Mouse (Mus musculus) liver, embryonic 11.5 days (tissue): ENCODE measurements around the gene Trib2. TPM values are rescaled to one million over a fixed set of nuclear protein-coding genes. Genes with fewer than 3 reads are reported as not detected.

Source experiments
- ATAC-seq: fragments of 200-750 bp; cut with Nextera tagmentation; replicated peaks from 2 replicates; pipeline ENCODE4 v1.8.0; 2017; ENCODE audit warnings: moderate number of reproducible peaks, mild to moderate bottlenecking, moderate TSS enrichment, moderate library complexity; ENCODE audit not compliant: low FRiP score
- DNase-seq: peaks from one replicate; pipeline ENCODE4 v3.0.0-alpha.2; 2017; ENCODE audit warnings: low spot score
- H3K27ac ChIP-seq: fragments of 300-500 bp; sonication (generic); 2 replicates; pipeline ENCODE4 v1.5.1; 2014; ENCODE audit warnings: mild to moderate bottlenecking, low read depth, low read length, control low read depth
- H3K27me3 ChIP-seq: fragments of 300-500 bp; sonication (generic); replicated peaks from 2 replicates; pipeline ENCODE4 v1.6.1; 2014; ENCODE audit warnings: low read length, mixed read lengths; ENCODE audit not compliant: control insufficient read depth, insufficient read depth
- H3K36me3 ChIP-seq: fragments of 300-500 bp; sonication (generic); 2 replicates; pipeline ENCODE4 v1.6.1; 2014; ENCODE audit warnings: mild to moderate bottlenecking, low read length, moderate library complexity, mixed read lengths; ENCODE audit not compliant: control insufficient read depth, insufficient read depth
- H3K4me1 ChIP-seq: fragments of 300-500 bp; sonication (generic); replicated peaks from 2 replicates; pipeline ENCODE4 v1.6.1; 2014; ENCODE audit warnings: low read length, mixed read lengths; ENCODE audit not compliant: control insufficient read depth, insufficient read depth
- H3K4me2 ChIP-seq: fragments of 300-500 bp; sonication (generic); 2 replicates; pipeline ENCODE4 v1.6.1; 2014; ENCODE audit warnings: mild to moderate bottlenecking, control low read depth, moderate library complexity
- H3K4me3 ChIP-seq: fragments of 300-500 bp; sonication (generic); 2 replicates; pipeline ENCODE4 v1.5.1; 2014; ENCODE audit warnings: low read depth, low read length, control low read depth
- H3K9ac ChIP-seq: fragments of 300-500 bp; sonication (generic); 2 replicates; pipeline ENCODE4 v1.6.1; 2014; ENCODE audit warnings: low read depth, low read length, control low read depth
- H3K9me3 ChIP-seq: fragments of 300-500 bp; sonication (generic); 2 replicates; pipeline ENCODE4 v1.6.1; 2016; ENCODE audit warnings: low read length, inconsistent platforms, mixed read lengths; ENCODE audit not compliant: control insufficient read depth
- WGBS: fragments of 180-500 bp; shearing (Covaris S2); extraction: QIAGEN DNeasy Blood & Tissue Kit; methylation state at CpG from one replicate; pipeline ENCODE4 v1.1.7; 2014; 5-methylcytosine and 5-hydroxymethylcytosine counted together
- polyA plus RNA-seq: library from polyadenylated mRNA; unstranded; fragments of >200 nt; fragmentation: Nextera tagmentation; extraction: Ambion mirVana; gene quantifications from 2 replicates; pipeline ENCODE4 v1.2.1, GENCODE M21; 2014

Gene Trib2
- polyA plus RNA-seq, 1 experiment from 2014 or later = 6.4 TPM

DNA sequence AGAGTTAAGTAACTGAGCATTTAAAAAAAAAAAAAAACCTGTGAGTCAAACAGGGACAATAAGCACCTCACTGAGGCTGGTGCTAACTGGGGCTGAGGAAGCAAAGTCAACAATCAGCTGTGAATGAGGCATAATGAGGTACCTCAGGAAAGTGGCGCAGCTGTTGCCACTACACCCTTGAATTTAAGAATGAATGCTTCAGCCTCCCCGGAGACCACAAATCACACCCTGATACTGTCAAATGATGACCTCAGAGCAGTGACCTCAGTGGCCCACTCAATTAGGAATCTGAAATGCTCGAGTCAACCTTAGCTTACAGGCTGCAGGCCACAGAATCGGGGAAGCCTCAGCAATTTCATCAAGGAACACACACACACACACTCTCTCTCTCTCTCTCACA is 5.0 kb downstream of the Trib2 start:
- H3K4me1 ChIP-seq = no peaks in the 10 kb centered on the region
- no peak overlapping the region for H3K4me2 ChIP-seq

DNA sequence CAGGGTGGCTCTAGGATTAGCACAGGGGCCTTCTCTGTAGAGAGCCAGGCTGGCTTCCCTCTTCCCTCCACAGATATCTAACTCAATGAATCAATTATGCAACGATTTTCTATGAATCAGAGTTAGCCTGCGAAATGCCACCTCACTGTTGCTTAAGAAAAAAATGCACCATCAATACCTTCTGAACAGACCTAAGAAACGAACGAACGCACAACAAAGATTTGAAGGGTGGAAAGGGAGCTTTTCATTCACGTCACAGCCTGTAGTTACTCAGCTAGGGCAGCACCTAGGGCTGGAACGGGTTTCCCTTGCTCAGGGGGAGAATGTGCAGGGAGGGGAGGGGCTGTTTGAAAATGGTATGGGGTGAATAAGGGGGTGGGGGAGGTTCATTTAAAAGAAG is 5.8 kb downstream of the Trib2 start:
- Histone ChIP-seq H3K27ac (no peak overlapping the region), H3K27me3 (peaks cover 31% of the 10 kb centered on the region), H3K4me2 (no peak overlapping the region), H3K4me1 (no peaks in the 10 kb centered on the region), H3K9ac (no peak overlapping the region), H3K4me3 (no peak overlapping the region), H3K9me3 (no peaks in the 10 kb centered on the region), H3K36me3 (no peaks in the 10 kb centered on the region)
- ATAC-seq (no peak), DNase-seq (no peak)
- 52% methylated on average over 7 of the region's 7 CpGs for WGBS

More for the DNA sequence above, 5.0 kb downstream of the Trib2 start:
- DNase-seq (no peak), ATAC-seq (no peak)
- no peaks in the 10 kb centered on the region for H3K36me3 ChIP-seq
- 50% methylated on average over 4 of the region's 4 CpGs for WGBS
- no peaks in the 10 kb centered on the region for H3K9me3 ChIP-seq
- H3K9ac ChIP-seq = no peak overlapping the region
- H3K27ac ChIP-seq = no peak overlapping the region
- peaks cover 36% of the 10 kb centered on the region for H3K27me3 ChIP-seq
- no peak overlapping the region for H3K4me3 ChIP-seq

DNA sequence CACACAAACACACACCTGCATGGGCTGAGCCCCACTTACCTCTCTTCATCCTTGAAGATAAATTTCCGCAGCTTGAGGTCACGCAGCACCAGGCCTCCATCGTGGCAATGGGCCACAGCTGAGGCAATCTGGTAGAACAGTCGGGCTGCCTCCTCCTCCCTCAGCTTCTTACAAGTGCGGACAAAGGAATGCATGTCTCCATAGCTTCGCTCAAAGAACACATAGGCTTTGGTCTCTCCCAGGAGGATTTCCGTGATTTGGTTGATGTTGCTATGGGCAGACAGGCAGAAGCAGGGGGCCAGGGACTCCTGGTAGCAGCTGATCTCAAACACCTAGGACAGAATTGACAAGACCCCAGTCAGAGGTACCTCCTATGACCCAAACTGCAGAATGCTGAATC is 7.1 kb downstream of the Trib2 start:
- Histone ChIP-seq H3K4me3 (no peak overlapping the region), H3K4me2 (no peak overlapping the region), H3K27me3 (peaks cover 18% of the 10 kb centered on the region), H3K9ac (no peak overlapping the region), H3K9me3 (no peaks in the 10 kb centered on the region), H3K4me1 (no peaks in the 10 kb centered on the region), H3K27ac (no peak overlapping the region), H3K36me3 (no peaks in the 10 kb centered on the region)
- no peak for DNase-seq
- 80% methylated on average over 7 of the region's 7 CpGs for WGBS
- no peak for ATAC-seq

DNA sequence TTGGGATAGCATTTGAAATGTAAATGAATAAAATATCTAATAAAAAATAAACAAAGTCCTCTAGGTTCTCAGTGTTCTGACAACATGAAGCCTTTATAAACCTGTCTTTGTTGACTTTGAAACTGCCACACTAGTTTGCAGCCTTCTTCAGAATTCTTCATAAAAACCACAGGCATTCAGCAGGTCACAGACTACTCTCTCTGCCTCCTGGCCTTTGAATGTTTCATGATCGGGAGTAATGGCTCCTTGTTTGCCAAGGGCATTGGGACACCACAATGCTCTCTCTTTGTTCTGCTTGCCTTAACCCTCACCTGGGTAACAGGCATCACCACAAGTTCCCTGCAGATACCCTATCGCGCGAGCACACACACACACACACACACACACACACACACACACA is 7.5 kb downstream of the Trib2 start:
- DNase-seq (no peak), ATAC-seq (no peak)
- no peak overlapping the region for H3K9ac ChIP-seq
- H3K27me3 ChIP-seq = peaks cover 14% of the 10 kb centered on the region
- no peak overlapping the region for H3K27ac ChIP-seq
- H3K36me3 ChIP-seq = no peaks in the 10 kb centered on the region
- no peak overlapping the region for H3K4me3 ChIP-seq
- H3K4me2 ChIP-seq = no peak overlapping the region
- H3K9me3 ChIP-seq = no peaks in the 10 kb centered on the region
- 89% methylated on average over 4 of the region's 4 CpGs for WGBS
- H3K4me1 ChIP-seq = no peaks in the 10 kb centered on the region

DNA sequence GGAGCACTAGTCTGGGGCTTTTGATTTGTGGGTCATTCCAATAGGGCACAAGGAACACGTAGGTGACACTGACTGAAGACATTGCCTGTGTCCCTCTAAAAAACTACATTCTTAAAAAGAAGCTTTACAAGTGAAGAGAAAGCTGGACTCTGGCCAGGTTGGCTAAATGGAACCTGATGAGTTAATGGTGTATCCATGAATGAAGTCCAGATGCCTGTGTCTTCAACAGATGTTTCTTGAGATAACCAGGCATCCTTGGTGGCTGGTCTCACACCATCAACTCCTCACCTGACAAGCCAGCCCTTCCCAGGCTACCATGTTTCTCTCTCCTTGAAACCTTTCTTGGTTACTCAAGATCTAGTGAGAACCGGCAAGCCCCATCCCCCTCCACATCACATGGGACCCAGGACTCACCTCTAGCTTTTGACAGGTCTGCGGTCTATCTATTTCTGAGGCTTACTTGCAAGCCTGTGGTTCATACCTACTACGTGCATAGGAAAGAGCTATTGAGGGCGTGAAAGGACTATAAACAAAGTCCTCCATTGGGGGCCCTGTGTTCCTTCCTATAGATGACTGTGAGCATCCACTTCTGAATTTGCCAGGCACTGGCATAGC is 8.4 kb downstream of the Trib2 start:
- Histone ChIP-seq H3K27me3 (peaks cover 7% of the 10 kb centered on the region; the same call in 1 of the 2 replicates), H3K27ac (no peak overlapping the region), H3K4me3 (no peak overlapping the region), H3K9ac (no peak overlapping the region), H3K4me2 (no peak overlapping the region), H3K9me3 (no peaks in the 10 kb centered on the region), H3K36me3 (no peaks in the 10 kb centered on the region), H3K4me1 (no peaks in the 10 kb centered on the region)
- ATAC-seq = no peak
- 82% methylated on average over 5 of the region's 5 CpGs for WGBS
- DNase-seq = no peak

DNA sequence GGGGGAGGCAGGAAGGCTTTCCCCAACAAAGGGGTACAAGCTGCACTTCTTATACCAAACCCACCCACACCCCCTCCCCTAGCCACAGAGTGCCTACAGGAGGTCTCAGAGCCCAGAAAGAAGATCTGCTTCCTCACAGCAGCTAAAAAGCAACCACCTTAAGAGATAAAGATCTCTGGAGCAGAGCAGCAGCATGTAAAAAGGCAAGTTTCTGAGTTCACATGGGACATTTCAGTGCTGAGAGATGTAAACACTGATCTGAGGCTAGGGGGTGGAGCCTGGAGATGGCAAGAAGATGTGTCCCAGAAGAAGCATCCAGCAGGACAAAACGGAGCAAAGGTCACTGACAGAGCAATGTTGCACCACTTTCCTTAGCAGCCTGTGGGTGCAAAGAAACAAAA is 11.8 kb downstream of the Trib2 start:
- WGBS = 41% methylated on average over 1 of the region's 1 CpGs
- H3K4me2 ChIP-seq = no peak overlapping the region
- no peaks in the 10 kb centered on the region for H3K4me1 ChIP-seq
- no peaks in the 10 kb centered on the region for H3K36me3 ChIP-seq
- no peak overlapping the region for H3K9ac ChIP-seq
- no peaks in the 10 kb centered on the region for H3K9me3 ChIP-seq
- ATAC-seq = no peak
- no peak overlapping the region for H3K4me3 ChIP-seq
- no peak for DNase-seq
- no peaks in the 10 kb centered on the region for H3K27me3 ChIP-seq
- no peak overlapping the region for H3K27ac ChIP-seq

DNA sequence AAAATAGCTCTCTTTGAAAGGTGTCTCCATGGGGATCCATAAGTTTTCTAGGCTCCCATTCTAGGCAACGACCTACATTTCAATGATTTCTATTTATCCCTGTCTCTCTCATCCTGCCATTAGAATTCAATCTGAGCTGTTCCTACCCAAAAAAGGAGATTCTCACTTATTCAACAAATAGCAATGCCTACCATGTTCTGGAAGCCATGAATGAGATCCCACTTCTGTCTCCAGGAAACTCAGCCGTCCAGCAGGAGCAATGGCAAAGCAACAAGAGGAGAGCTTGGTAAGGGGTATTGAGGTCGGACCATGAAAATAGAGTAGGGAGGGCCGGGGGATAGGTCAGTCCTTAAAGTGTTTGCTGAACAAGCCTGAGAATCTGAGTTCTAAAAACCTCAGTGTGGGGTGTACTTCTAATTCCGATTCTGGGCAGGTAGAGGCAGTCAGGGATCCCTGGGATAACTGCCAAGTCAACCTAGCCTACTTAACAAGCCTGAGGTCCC is 12.7 kb downstream of the Trib2 start:
- DNase-seq (no peak), ATAC-seq (no peak)
- H3K9me3 ChIP-seq = no peaks in the 10 kb centered on the region
- no peaks in the 10 kb centered on the region for H3K36me3 ChIP-seq
- H3K27me3 ChIP-seq = no peaks in the 10 kb centered on the region
- no peak overlapping the region for H3K27ac ChIP-seq
- no peak overlapping the region for H3K9ac ChIP-seq
- no peak overlapping the region for H3K4me2 ChIP-seq
- H3K4me1 ChIP-seq = no peaks in the 10 kb centered on the region
- WGBS = 78% methylated on average over 5 of the region's 5 CpGs
- H3K4me3 ChIP-seq = no peak overlapping the region

DNA sequence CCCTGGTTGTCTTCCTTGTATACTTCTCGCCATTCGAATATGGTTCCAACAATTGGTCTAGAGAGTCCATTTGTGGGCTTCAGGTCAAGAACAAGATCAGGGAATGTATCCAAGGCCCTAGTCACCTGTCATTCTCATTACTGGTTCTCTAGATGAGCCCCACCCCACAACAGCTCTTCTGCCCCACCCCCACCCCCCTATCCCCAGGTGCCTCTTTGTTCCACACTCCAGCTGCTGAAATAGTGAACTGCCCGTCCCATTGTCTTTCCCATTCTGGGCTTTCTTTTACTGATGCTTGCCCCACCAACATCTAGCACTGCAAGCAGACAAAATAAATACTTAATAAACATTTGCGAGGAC is 15.2 kb downstream of the Trib2 start:
- Histone ChIP-seq H3K36me3 (no peaks in the 10 kb centered on the region), H3K27me3 (no peaks in the 10 kb centered on the region), H3K4me1 (no peaks in the 10 kb centered on the region), H3K4me3 (no peak overlapping the region), H3K9ac (no peak overlapping the region), H3K4me2 (no peak overlapping the region), H3K9me3 (no peaks in the 10 kb centered on the region), H3K27ac (no peak overlapping the region)
- ATAC-seq (no peak), DNase-seq (no peak)
- WGBS = 89% methylated on average over 4 of the region's 4 CpGs

DNA sequence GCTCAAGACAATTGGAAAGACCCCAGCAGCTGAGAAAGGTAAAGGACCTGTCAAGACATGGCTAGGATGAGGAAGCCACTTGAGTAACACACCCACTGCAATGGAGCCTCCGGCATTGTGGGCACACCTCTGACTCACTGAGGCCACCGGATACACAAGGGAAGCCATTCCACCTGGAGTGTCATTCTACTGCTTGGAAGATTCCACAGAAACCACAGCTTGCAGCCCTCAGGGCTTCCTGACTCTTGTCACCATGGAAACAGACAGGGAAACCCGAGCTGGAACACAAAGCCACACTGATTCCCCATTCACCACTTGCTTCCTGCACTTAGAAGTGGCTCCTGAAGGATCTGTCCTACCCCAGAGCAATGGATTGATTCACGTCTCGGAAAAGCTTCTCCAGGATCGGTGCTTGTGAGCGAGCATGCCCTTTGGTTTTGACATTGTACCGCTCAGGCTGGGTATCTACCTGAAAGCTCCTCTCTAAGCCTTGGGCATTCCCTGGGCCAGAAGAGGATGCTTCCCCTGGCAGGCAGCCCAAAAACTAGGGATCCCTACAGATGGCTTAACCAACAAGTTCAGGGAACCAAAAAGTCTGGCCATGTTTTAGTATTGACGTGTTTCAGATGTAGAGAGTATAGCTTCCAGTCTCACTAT is 15.7 kb downstream of the Trib2 start:
- Histone ChIP-seq H3K4me2 (no peak overlapping the region), H3K9ac (no peak overlapping the region), H3K27me3 (no peaks in the 10 kb centered on the region), H3K4me3 (no peak overlapping the region), H3K36me3 (no peaks in the 10 kb centered on the region), H3K27ac (no peak overlapping the region), H3K4me1 (no peaks in the 10 kb centered on the region), H3K9me3 (no peaks in the 10 kb centered on the region)
- ATAC-seq = no peak
- DNase-seq = no peak
- 62% methylated on average over 9 of the region's 9 CpGs for WGBS
